Mouse (Mus musculus): ENCODE data around the gene Chmp4b. TPM values are rescaled to one million over a fixed set of nuclear protein-coding genes. Genes with fewer than 3 reads are reported as not detected.

Gene Chmp4b
- polyA plus RNA-seq, 1 experiment: 217 TPM

DNA sequence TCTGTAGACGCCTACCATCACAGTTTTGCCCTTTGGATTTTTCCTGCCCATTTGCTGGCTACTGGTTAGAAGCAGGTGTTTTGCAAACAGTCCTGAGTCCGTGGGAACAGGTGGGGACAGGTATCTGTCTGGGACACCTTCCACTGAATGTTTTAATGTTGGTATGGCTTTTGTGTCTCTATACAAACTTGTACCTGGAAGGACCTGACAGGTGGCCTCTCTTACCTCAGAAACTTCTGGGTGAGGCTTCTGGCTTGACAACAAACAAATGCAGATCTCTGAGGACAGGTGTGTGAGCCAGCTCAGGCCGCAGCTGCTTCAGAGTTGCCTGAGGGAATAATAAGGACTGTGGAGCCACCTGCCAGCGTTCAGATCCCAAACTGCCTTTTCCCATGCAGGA is 12.4 kb upstream of the Chmp4b start:
- Histone ChIP-seq H3K27ac (ENCODE audit: insufficient read depth, low read depth, low read length) (no peak overlapping the region), H3K4me1 (ENCODE audit: control insufficient read depth, insufficient read depth, low read length) (no peaks in the 10 kb centered on the region), H3K4me3 (ENCODE audit: insufficient read depth, low read length) (no peak overlapping the region)
- no peak for TF ChIP-seq CTCF (IDR thresholded peaks at IDR 0.05; ENCODE audit: low read depth, low read length)
- TF ChIP-seq POLR2A (IDR thresholded peaks at IDR 0.05; ENCODE audit: borderline replicate concordance, low read depth, low read length): no peak

DNA sequence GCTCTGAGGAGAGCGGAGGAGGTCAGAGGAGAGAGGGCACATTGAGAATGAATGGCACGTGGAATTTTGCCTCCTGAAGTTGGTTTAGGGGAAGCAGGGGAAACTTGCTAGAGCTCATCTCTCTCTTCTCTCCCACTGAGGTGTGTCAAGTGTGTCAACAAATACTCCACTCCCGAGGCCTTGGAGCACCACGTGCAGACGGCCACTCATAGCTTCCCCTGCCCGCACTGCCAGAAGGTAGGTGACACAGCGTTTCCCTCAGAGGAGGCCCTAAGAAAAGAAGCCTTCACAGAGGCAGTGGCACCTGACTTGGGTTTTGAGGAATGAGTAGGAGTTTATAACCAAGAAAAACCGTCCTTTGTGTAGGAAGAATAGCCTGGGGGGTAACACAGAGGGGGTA is 10.3 kb upstream of the Chmp4b start:
- no peak overlapping the region for H3K27ac ChIP-seq (ENCODE audit: insufficient read depth, low read depth, low read length)
- TF ChIP-seq POLR2A (IDR thresholded peaks at IDR 0.05; ENCODE audit: borderline replicate concordance, low read depth, low read length): no peak
- TF ChIP-seq CTCF (IDR thresholded peaks at IDR 0.05; ENCODE audit: low read depth, low read length): no peak
- H3K4me3 ChIP-seq (ENCODE audit: insufficient read depth, low read length): no peak overlapping the region
- H3K4me1 ChIP-seq (ENCODE audit: control insufficient read depth, insufficient read depth, low read length): no peaks in the 10 kb centered on the region

GRCm38 (mm10) chr2:154642005-154642459 is 9.5 kb upstream of the Chmp4b start:
- Histone ChIP-seq H3K4me3 (ENCODE audit: insufficient read depth, low read length) (no peak overlapping the region), H3K4me1 (ENCODE audit: control insufficient read depth, insufficient read depth, low read length) (no peaks in the 10 kb centered on the region)
- TF ChIP-seq CTCF (IDR thresholded peaks at IDR 0.05; ENCODE audit: low read depth, low read length) (no peak), POLR2A (IDR thresholded peaks at IDR 0.05; ENCODE audit: borderline replicate concordance, low read depth, low read length) (no peak)

GRCm38 (mm10) chr2:154642712-154643385 is 8.7 kb upstream of the Chmp4b start:
- Histone ChIP-seq H3K4me1 (ENCODE audit: control insufficient read depth, insufficient read depth, low read length) (no peaks in the 10 kb centered on the region), H3K4me3 (ENCODE audit: insufficient read depth, low read length) (no peak overlapping the region), H3K27ac (ENCODE audit: insufficient read depth, low read depth, low read length) (no peak overlapping the region)
- TF ChIP-seq CTCF (IDR thresholded peaks at IDR 0.05; ENCODE audit: low read depth, low read length): no peak
- no peak for TF ChIP-seq POLR2A (IDR thresholded peaks at IDR 0.05; ENCODE audit: borderline replicate concordance, low read depth, low read length)

More at GRCm38 (mm10) chr2:154642005-154642459, 9.5 kb upstream of the Chmp4b start:
- H3K27ac ChIP-seq (ENCODE audit: insufficient read depth, low read depth, low read length): no peak overlapping the region

DNA sequence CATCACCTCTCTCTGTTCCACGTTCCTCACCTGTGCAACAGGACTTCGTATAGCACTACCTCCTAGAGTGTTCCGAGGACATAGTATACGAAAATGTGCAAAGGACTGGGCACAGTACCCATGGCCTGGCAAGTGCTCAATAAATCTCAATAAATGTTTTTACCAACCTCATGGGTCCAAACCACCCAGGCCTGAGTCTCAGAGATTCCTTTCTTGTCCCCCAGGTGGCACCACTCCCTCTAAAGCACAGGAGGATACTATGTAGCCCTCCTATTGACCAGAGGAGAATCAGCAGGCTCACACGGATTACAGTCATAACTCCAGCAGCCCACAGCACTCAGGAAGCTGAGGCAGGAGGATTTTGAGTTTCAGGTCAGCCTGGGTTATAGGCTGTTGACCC is 4.9 kb upstream of the Chmp4b start:
- Histone ChIP-seq H3K4me3 (ENCODE audit: insufficient read depth, low read length) (no peak overlapping the region), H3K27ac (ENCODE audit: insufficient read depth, low read depth, low read length) (no peak overlapping the region), H3K4me1 (ENCODE audit: control insufficient read depth, insufficient read depth, low read length) (no peaks in the 10 kb centered on the region)
- no peak for TF ChIP-seq POLR2A (IDR thresholded peaks at IDR 0.05; ENCODE audit: borderline replicate concordance, low read depth, low read length)
- no peak for TF ChIP-seq CTCF (IDR thresholded peaks at IDR 0.05; ENCODE audit: low read depth, low read length)

- TF ChIP-seq CTCF (IDR thresholded peaks at IDR 0.05; ENCODE audit: low read depth, low read length) (peak; percentile 49; the same call in 1 of the 2 replicates), POLR2A (IDR thresholded peaks at IDR 0.05; ENCODE audit: borderline replicate concordance, low read depth, low read length) (no peak)
Measured at GRCm38 (mm10) chr2:154648086-154648485, 3.4 kb upstream of the Chmp4b start.

GRCm38 (mm10) chr2:154650404-154650803 is 1.1 kb upstream of the Chmp4b start:
- no peak overlapping the region for H3K4me3 ChIP-seq (ENCODE audit: insufficient read depth, low read length)
- H3K4me1 ChIP-seq (ENCODE audit: control insufficient read depth, insufficient read depth, low read length): no peaks in the 10 kb centered on the region
- TF ChIP-seq POLR2A (IDR thresholded peaks at IDR 0.05; ENCODE audit: borderline replicate concordance, low read depth, low read length) (no peak), CTCF (IDR thresholded peaks at IDR 0.05; ENCODE audit: low read depth, low read length) (no peak)
- no peak overlapping the region for H3K27ac ChIP-seq (ENCODE audit: insufficient read depth, low read depth, low read length)

More at GRCm38 (mm10) chr2:154648086-154648485, 3.4 kb upstream of the Chmp4b start:
- no peaks in the 10 kb centered on the region for H3K4me1 ChIP-seq (ENCODE audit: control insufficient read depth, insufficient read depth, low read length)
- H3K27ac ChIP-seq (ENCODE audit: insufficient read depth, low read depth, low read length): no peak overlapping the region
- H3K4me3 ChIP-seq (ENCODE audit: insufficient read depth, low read length): no peak overlapping the region

DNA sequence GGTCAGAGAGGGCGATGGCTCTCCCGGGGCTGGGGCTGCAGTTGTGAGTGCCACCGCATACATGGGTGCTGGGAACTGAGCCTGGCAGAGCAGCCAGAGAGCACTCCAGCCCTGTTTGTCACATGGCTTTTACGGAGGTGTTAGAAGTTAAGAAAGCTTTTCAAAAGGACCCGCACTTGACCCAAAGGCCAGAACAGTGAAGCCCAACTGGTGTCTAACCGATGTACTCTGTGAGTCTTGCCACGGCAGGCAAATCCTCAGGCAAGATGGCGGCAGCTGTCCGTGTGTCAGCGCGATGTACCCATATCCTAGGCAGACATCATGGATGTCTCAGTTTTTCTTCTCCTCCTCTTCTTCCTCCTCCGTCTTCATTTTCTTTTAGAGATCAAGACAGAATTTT is 3.5 kb downstream of the Chmp4b start:
- TF ChIP-seq CTCF (IDR thresholded peaks at IDR 0.05; ENCODE audit: low read depth, low read length) (no peak), POLR2A (IDR thresholded peaks at IDR 0.05; ENCODE audit: borderline replicate concordance, low read depth, low read length) (no peak)
- Histone ChIP-seq H3K27ac (ENCODE audit: insufficient read depth, low read depth, low read length) (no peak overlapping the region), H3K4me3 (ENCODE audit: insufficient read depth, low read length) (no peak overlapping the region), H3K4me1 (ENCODE audit: control insufficient read depth, insufficient read depth, low read length) (peaks cover 15% of the 10 kb centered on the region)

- Histone ChIP-seq H3K27ac (ENCODE audit: insufficient read depth, low read depth, low read length) (peak overlapping the region; percentile 9; the same call in 1 of the 2 replicates), H3K4me3 (ENCODE audit: insufficient read depth, low read length) (no peak overlapping the region), H3K4me1 (ENCODE audit: control insufficient read depth, insufficient read depth, low read length) (peaks cover 20% of the 10 kb centered on the region)
- no peak for TF ChIP-seq POLR2A (IDR thresholded peaks at IDR 0.05; ENCODE audit: borderline replicate concordance, low read depth, low read length)
- no peak for TF ChIP-seq CTCF (IDR thresholded peaks at IDR 0.05; ENCODE audit: low read depth, low read length)
Measured at GRCm38 (mm10) chr2:154655878-154656414, 4.4 kb downstream of the Chmp4b start.
